Mouse (Mus musculus): ENCODE measurements at regions not wholly inside any gene's neighbourhood (a gene's known extent, or its start where the extent isn't known, plus 50 kb on each side); places are given as distances from the start of the nearest gene placed in this dataset.

- H3K9ac ChIP-seq, result no peak overlapping the region
- no peak for ATAC-seq
- 42% methylated on average over 4 of the region's 4 CpGs for WGBS
- no peak overlapping the region for H3K27ac ChIP-seq (ENCODE audit: low read depth, low read length)
- no peak overlapping the region for H3K4me2 ChIP-seq (ENCODE audit: low read depth)
- no peak for TF ChIP-seq CTCF (IDR thresholded peaks at IDR 0.05; ENCODE audit: low read depth)
- 0 out of 2 replicates have a peak, but pooled peaks cover 8% of the 10 kb centered on the region for H3K9me3 ChIP-seq (ENCODE audit: low read length)
- no peak for DNase-seq
- no peaks in the 10 kb centered on the region for H3K36me3 ChIP-seq (ENCODE audit: insufficient read depth)
- no peaks in the 10 kb centered on the region for H3K4me1 ChIP-seq (ENCODE audit: insufficient read depth)
- H3K27me3 ChIP-seq (ENCODE audit: insufficient read depth, low read length), result no peaks in the 10 kb centered on the region
- no peak overlapping the region for H3K4me3 ChIP-seq (ENCODE audit: low read depth, low read length)
Measured at GRCm38 (mm10) chr3:78635386-78635785, 650.9 kb downstream of the Rapgef2 start.

- no peak overlapping the region for H3K9ac ChIP-seq
- 41% methylated on average over 3 of the region's 3 CpGs for WGBS
- ATAC-seq, result peak; percentile 54; the same call in 1 of the 2 replicates
Measured at GRCm38 (mm10) chr3:78618900-78619299, 667.4 kb downstream of the Rapgef2 start.

GRCm38 (mm10) chr3:78594718-78595236, 691.5 kb downstream of the Rapgef2 start:
- ATAC-seq (no peak), DNase-seq (peak; percentile 7)
- no peak overlapping the region for H3K27ac ChIP-seq (ENCODE audit: low read depth, low read length)
- no peak overlapping the region for H3K4me2 ChIP-seq (ENCODE audit: low read depth)
- H3K9ac ChIP-seq, result no peak overlapping the region
- no peaks in the 10 kb centered on the region for H3K9me3 ChIP-seq (ENCODE audit: low read length)
- no peaks in the 10 kb centered on the region for H3K27me3 ChIP-seq (ENCODE audit: insufficient read depth, low read length)
- no peaks in the 10 kb centered on the region for H3K4me1 ChIP-seq (ENCODE audit: insufficient read depth)
- 25% methylated on average over 6 of the region's 6 CpGs for WGBS
- H3K36me3 ChIP-seq (ENCODE audit: insufficient read depth), result no peaks in the 10 kb centered on the region
- no peak for TF ChIP-seq CTCF (IDR thresholded peaks at IDR 0.05; ENCODE audit: low read depth)
- H3K4me3 ChIP-seq (ENCODE audit: low read depth, low read length), result no peak overlapping the region

More at GRCm38 (mm10) chr3:78618900-78619299, 667.4 kb downstream of the Rapgef2 start:
- H3K4me3 ChIP-seq (ENCODE audit: low read depth, low read length), result no peak overlapping the region
- no peaks in the 10 kb centered on the region for H3K9me3 ChIP-seq (ENCODE audit: low read length)
- H3K4me1 ChIP-seq (ENCODE audit: insufficient read depth), result no peaks in the 10 kb centered on the region
- peak; percentile 53 for TF ChIP-seq CTCF (IDR thresholded peaks at IDR 0.05; ENCODE audit: low read depth)
- H3K27ac ChIP-seq (ENCODE audit: low read depth, low read length), result no peak overlapping the region
- no peaks in the 10 kb centered on the region for H3K27me3 ChIP-seq (ENCODE audit: insufficient read depth, low read length)
- no peak overlapping the region for H3K4me2 ChIP-seq (ENCODE audit: low read depth)
- no peaks in the 10 kb centered on the region for H3K36me3 ChIP-seq (ENCODE audit: insufficient read depth)
- DNase-seq, result peak; percentile 61

GRCm38 (mm10) chr3:78594305-78594704, 692.0 kb downstream of the Rapgef2 start:
- H3K4me1 ChIP-seq (ENCODE audit: insufficient read depth), result no peaks in the 10 kb centered on the region

GRCm38 (mm10) chr3:78586639-78587038, 699.7 kb downstream of the Rapgef2 start:
- no peak for TF ChIP-seq CTCF (IDR thresholded peaks at IDR 0.05; ENCODE audit: low read depth)

More at GRCm38 (mm10) chr3:78594305-78594704, 692.0 kb downstream of the Rapgef2 start:
- no peak overlapping the region for H3K4me2 ChIP-seq (ENCODE audit: low read depth)
- no peak overlapping the region for H3K9ac ChIP-seq
- H3K27ac ChIP-seq (ENCODE audit: low read depth, low read length), result no peak overlapping the region
- H3K36me3 ChIP-seq (ENCODE audit: insufficient read depth), result no peaks in the 10 kb centered on the region
- WGBS, result 79% methylated on average over 11 of the region's 11 CpGs
- DNase-seq, result no peak
- no peaks in the 10 kb centered on the region for H3K9me3 ChIP-seq (ENCODE audit: low read length)
- H3K27me3 ChIP-seq (ENCODE audit: insufficient read depth, low read length), result no peaks in the 10 kb centered on the region
- TF ChIP-seq CTCF (IDR thresholded peaks at IDR 0.05; ENCODE audit: low read depth), result no peak
- no peak overlapping the region for H3K4me3 ChIP-seq (ENCODE audit: low read depth, low read length)
- ATAC-seq, result no peak

GRCm38 (mm10) chr3:78581868-78582267, 704.4 kb downstream of the Rapgef2 start:
- Histone ChIP-seq H3K9me3 (ENCODE audit: low read length) (no peaks in the 10 kb centered on the region), H3K4me2 (ENCODE audit: low read depth) (no peak overlapping the region), H3K9ac (no peak overlapping the region), H3K27me3 (ENCODE audit: insufficient read depth, low read length) (no peaks in the 10 kb centered on the region), H3K4me1 (ENCODE audit: insufficient read depth) (no peaks in the 10 kb centered on the region), H3K27ac (ENCODE audit: low read depth, low read length) (no peak overlapping the region), H3K36me3 (ENCODE audit: insufficient read depth) (no peaks in the 10 kb centered on the region), H3K4me3 (ENCODE audit: low read depth, low read length) (no peak overlapping the region)
- peak; percentile 61 for TF ChIP-seq CTCF (IDR thresholded peaks at IDR 0.05; ENCODE audit: low read depth)
- WGBS, result 23% methylated on average over 1 of the region's 1 CpGs
- ATAC-seq (peak; percentile 40; the same call in 1 of the 2 replicates), DNase-seq (peak; percentile 29)

More at GRCm38 (mm10) chr3:78586639-78587038, 699.7 kb downstream of the Rapgef2 start:
- H3K4me1 ChIP-seq (ENCODE audit: insufficient read depth), result no peaks in the 10 kb centered on the region
- WGBS, result 53% methylated on average over 1 of the region's 1 CpGs
- no peak overlapping the region for H3K9ac ChIP-seq
- H3K4me3 ChIP-seq (ENCODE audit: low read depth, low read length), result no peak overlapping the region
- no peaks in the 10 kb centered on the region for H3K27me3 ChIP-seq (ENCODE audit: insufficient read depth, low read length)
- ATAC-seq (peak; percentile 40), DNase-seq (no peak)
- H3K4me2 ChIP-seq (ENCODE audit: low read depth), result no peak overlapping the region
- no peaks in the 10 kb centered on the region for H3K36me3 ChIP-seq (ENCODE audit: insufficient read depth)
- H3K9me3 ChIP-seq (ENCODE audit: low read length), result no peaks in the 10 kb centered on the region
- H3K27ac ChIP-seq (ENCODE audit: low read depth, low read length), result no peak overlapping the region

GRCm38 (mm10) chr3:78581100-78581499, 705.2 kb downstream of the Rapgef2 start:
- no peak overlapping the region for H3K9ac ChIP-seq
- no peaks in the 10 kb centered on the region for H3K4me1 ChIP-seq (ENCODE audit: insufficient read depth)
- no peak overlapping the region for H3K4me2 ChIP-seq (ENCODE audit: low read depth)
- no peaks in the 10 kb centered on the region for H3K27me3 ChIP-seq (ENCODE audit: insufficient read depth, low read length)
- TF ChIP-seq CTCF (IDR thresholded peaks at IDR 0.05; ENCODE audit: low read depth), result no peak
- no peaks in the 10 kb centered on the region for H3K9me3 ChIP-seq (ENCODE audit: low read length)
- no peaks in the 10 kb centered on the region for H3K36me3 ChIP-seq (ENCODE audit: insufficient read depth)
- no peak overlapping the region for H3K4me3 ChIP-seq (ENCODE audit: low read depth, low read length)
- 40% methylated on average over 3 of the region's 3 CpGs for WGBS
- peak; percentile 8 for DNase-seq
- H3K27ac ChIP-seq (ENCODE audit: low read depth, low read length), result no peak overlapping the region
- no peak; the same call in 1 of the 2 replicates for ATAC-seq

All from forebrain, postnatal 0 days (tissue).